Mouse (Mus musculus) lung, postnatal 0 days (tissue): ENCODE measurements around the gene Clns1a. TPM values are rescaled to one million over a fixed set of nuclear protein-coding genes. Genes with fewer than 3 reads are reported as not detected.

Experiments
- ATAC-seq: fragments of 200-750 bp; cut with Nextera tagmentation; 2 replicates; pipeline ENCODE4 v1.8.0; 2017; ENCODE audit warnings: moderate library complexity
- DNase-seq: peaks from one replicate; pipeline ENCODE4 v3.0.0-alpha.2; 2016; ENCODE audit warnings: low spot score
- H3K27ac ChIP-seq: fragments of 300-500 bp; sonication (generic); 2 replicates; pipeline ENCODE4 v1.5.1; 2014; ENCODE audit warnings: antibody characterized with exemption, mild to moderate bottlenecking, low read length, mixed read lengths
- H3K27me3 ChIP-seq: fragments of 300-500 bp; sonication (generic); replicated peaks from 2 replicates; pipeline ENCODE4 v1.6.1; 2014; ENCODE audit warnings: low read length, mixed read lengths; ENCODE audit not compliant: insufficient read depth
- H3K36me3 ChIP-seq: fragments of 300-500 bp; sonication (generic); 2 replicates; pipeline ENCODE4 v1.6.1; 2014; ENCODE audit warnings: low read length, mixed read lengths; ENCODE audit not compliant: insufficient read depth
- H3K4me1 ChIP-seq: fragments of 300-500 bp; sonication (generic); 2 replicates; pipeline ENCODE4 v1.6.1; 2014; ENCODE audit warnings: antibody characterized with exemption, low read depth, low read length, mixed read lengths; ENCODE audit not compliant: insufficient read depth
- H3K4me2 ChIP-seq: fragments of 300-500 bp; sonication (generic); replicated peaks from 2 replicates; pipeline ENCODE4 v1.6.1; 2014; ENCODE audit warnings: low read depth, mild to moderate bottlenecking, low read length, moderate library complexity, mixed read lengths
- H3K4me3 ChIP-seq: fragments of 300-500 bp; sonication (generic); 2 replicates; pipeline ENCODE4 v1.5.1; 2014; ENCODE audit warnings: low read depth, low read length
- H3K9ac ChIP-seq: fragments of 300-500 bp; sonication (generic); replicated peaks from 2 replicates; pipeline ENCODE4 v1.6.1; 2014; ENCODE audit warnings: low read depth, mild to moderate bottlenecking
- H3K9me3 ChIP-seq: fragments of 300-500 bp; sonication (generic); 2 replicates; pipeline ENCODE4 v1.6.1; 2016; ENCODE audit warnings: low read length, mixed read lengths
- CTCF ChIP-seq: IDR thresholded peaks from 2 replicates; pipeline ENCODE4 v1.5.1; 2016; ENCODE audit warnings: antibody characterized with exemption, mild to moderate bottlenecking
- EP300 ChIP-seq: IDR thresholded peaks from 2 replicates; pipeline ENCODE4 v1.6.1; 2016; ENCODE audit warnings: antibody characterized with exemption, mild to moderate bottlenecking, control low read depth
- WGBS: fragments of 180-500 bp; shearing (Covaris S2); extraction: QIAGEN DNeasy Blood & Tissue Kit; methylation state at CpG from one replicate; pipeline ENCODE4 v1.1.7; 2014; 5-methylcytosine and 5-hydroxymethylcytosine counted together
- polyA plus RNA-seq: library from polyadenylated mRNA; unstranded; fragments of >200 nt; fragmentation: Nextera tagmentation; extraction: Ambion mirVana; gene quantifications from 2 replicates; pipeline ENCODE4 v1.2.1, GENCODE M21; 2015

The Clns1a gene
- polyA plus RNA-seq, 1 experiment from 2014 or later: 73.3 TPM

GRCm38 (mm10) chr7:97741756-97742291 is 45.4 kb downstream of the Clns1a start:
- no peaks in the 10 kb centered on the region for H3K36me3 ChIP-seq
- no peak overlapping the region for H3K4me2 ChIP-seq
- TF ChIP-seq CTCF: no peak
- no peak for TF ChIP-seq EP300
- 37% methylated on average over 1 of the region's 1 CpGs for WGBS
- no peak for DNase-seq
- H3K27ac ChIP-seq: no peak overlapping the region
- ATAC-seq: no peak
- H3K9me3 ChIP-seq: no peaks in the 10 kb centered on the region
- H3K4me1 ChIP-seq: peaks cover 9% of the 10 kb centered on the region; the same call in 1 of the 2 replicates
- no peaks in the 10 kb centered on the region for H3K27me3 ChIP-seq
- no peak overlapping the region for H3K9ac ChIP-seq
- no peak overlapping the region for H3K4me3 ChIP-seq

DNA sequence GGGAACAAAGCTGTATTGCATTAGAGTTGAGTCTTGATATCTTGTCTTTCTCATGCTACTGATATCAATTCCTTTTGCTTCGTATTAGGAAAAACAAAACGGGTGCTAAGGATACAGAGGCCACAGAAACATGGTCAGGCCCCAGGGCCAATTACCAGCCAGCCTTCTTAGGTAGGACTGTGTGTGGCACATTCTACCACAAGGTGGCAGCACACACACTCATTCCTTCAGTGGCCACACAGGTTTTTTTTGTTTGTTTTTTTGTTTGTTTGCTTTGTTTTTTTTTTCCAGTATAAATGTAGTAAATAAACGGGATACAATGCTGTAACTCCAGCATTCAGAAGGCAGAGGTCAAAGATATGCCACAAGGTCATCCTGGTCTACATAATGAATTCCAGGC is 48.9 kb downstream of the Clns1a start:
- H3K4me1 ChIP-seq: no peaks in the 10 kb centered on the region
- H3K4me2 ChIP-seq: no peak overlapping the region
- DNase-seq (peak; percentile 67), ATAC-seq (no peak)
- H3K27me3 ChIP-seq: no peaks in the 10 kb centered on the region
- WGBS: 16% methylated on average over 3 of the region's 3 CpGs
- H3K4me3 ChIP-seq: no peak overlapping the region
- H3K36me3 ChIP-seq: no peaks in the 10 kb centered on the region
- no peaks in the 10 kb centered on the region for H3K9me3 ChIP-seq
- TF ChIP-seq EP300 (no peak), CTCF (peak; percentile 88)
- H3K27ac ChIP-seq: no peak overlapping the region
- H3K9ac ChIP-seq: no peak overlapping the region

DNA sequence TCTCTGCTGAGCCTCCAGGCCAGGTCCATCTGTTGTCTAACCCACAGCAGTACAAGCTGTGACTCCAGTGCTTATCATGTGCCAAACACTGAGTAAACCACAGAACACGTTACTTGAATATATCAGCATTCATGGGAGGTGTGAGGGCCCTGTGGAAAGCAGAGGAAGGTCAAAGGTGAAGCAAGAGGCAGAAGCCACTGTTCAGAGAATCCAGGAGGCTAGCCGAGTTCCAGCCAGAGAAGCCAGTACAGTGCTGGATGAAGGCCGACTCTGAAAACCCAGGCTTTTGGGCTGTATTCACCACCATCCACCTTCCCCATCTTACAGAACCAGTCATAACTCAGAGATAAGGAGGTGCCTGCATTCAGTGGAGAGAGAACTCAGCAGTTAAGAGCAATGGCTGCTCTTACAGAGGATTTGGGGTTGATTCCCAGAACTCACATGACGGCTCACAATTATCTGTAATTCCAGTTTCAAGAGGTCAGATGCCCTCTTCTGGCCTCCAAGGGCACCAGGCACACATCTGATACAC is 50.8 kb downstream of the Clns1a start:
- no peak overlapping the region for H3K4me2 ChIP-seq
- no peak overlapping the region for H3K9ac ChIP-seq
- WGBS: 64% methylated on average over 4 of the region's 4 CpGs
- no peak overlapping the region for H3K4me3 ChIP-seq
- H3K36me3 ChIP-seq: no peaks in the 10 kb centered on the region
- H3K27me3 ChIP-seq: no peaks in the 10 kb centered on the region
- DNase-seq (no peak), ATAC-seq (no peak)
- TF ChIP-seq CTCF: no peak
- TF ChIP-seq EP300: no peak
- H3K9me3 ChIP-seq: no peaks in the 10 kb centered on the region
- H3K4me1 ChIP-seq: no peaks in the 10 kb centered on the region
- no peak overlapping the region for H3K27ac ChIP-seq

- WGBS: 26% methylated on average over 28 of the region's 28 CpGs
- Histone ChIP-seq H3K4me1 (no peaks in the 10 kb centered on the region), H3K9ac (no peak overlapping the region), H3K36me3 (no peaks in the 10 kb centered on the region), H3K9me3 (no peaks in the 10 kb centered on the region), H3K27me3 (no peaks in the 10 kb centered on the region), H3K27ac (peak overlapping the region; percentile 93), H3K4me3 (peak overlapping the region; percentile 45; the same call in 1 of the 2 replicates), H3K4me2 (peak overlapping the region; percentile 57)
- TF ChIP-seq CTCF (peak; percentile 93), EP300 (peak; percentile 40)
- peak; percentile 87 for ATAC-seq
- peak; percentile 95 for DNase-seq
These were observed 51.5 kb downstream of the Clns1a start for GRCm38 (mm10) chr7:97747787-97748497.

DNA sequence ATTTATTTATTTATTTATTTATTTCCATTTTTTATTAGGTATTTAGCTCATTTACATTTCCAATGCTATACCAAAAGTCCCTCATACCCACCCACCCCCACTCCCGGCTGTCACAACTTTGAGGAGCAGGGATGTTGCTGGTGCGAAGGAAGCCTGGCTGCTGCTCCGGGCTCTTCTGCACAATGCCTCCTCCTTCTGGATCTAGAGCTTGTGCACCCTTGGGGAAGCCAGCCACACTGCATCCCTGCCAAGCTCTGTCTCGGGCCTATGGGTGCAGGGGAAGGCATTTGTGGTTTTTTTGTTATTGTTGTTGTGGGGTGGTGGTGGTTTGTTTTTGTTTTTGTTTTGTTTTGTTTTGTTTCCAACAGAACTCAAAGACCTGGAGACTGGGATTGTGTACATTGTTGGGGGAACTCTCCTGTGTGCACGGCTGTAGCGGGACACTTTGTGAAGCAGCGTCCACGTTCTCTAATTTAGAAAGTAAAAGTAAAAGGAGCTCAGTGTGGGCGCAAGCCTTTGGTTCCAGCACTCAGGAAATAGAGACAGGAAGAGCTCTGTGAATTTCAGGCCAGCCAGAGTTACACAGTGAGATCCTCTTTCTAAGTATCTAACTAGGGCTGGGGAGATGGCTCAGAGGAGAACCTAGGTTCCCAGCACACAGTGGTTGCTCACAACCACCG is 52.2 kb downstream of the Clns1a start:
- Histone ChIP-seq H3K4me1 (no peaks in the 10 kb centered on the region), H3K27ac (peak overlapping the region; percentile 93), H3K4me3 (peak overlapping the region; percentile 45), H3K36me3 (no peaks in the 10 kb centered on the region), H3K27me3 (no peaks in the 10 kb centered on the region), H3K9me3 (no peaks in the 10 kb centered on the region), H3K9ac (peak overlapping the region; percentile 47), H3K4me2 (peak overlapping the region; percentile 57)
- TF ChIP-seq CTCF (no peak), EP300 (no peak)
- peak; percentile 64 for ATAC-seq
- peak; percentile 62 for DNase-seq
- 28% methylated on average over 10 of the region's 10 CpGs for WGBS
